Mouse (Mus musculus) midbrain, embryonic 12.5 days (tissue): ENCODE measurements around the gene Mrps21. TPM values are rescaled to one million over a fixed set of nuclear protein-coding genes. Genes with fewer than 3 reads are reported as not detected.
A peak's percentile ranks its signal among the peaks of the same experiment; 100 is the strongest.

ENCODE experiments used
- ATAC-seq: fragments of 200-750 bp; cut with Nextera tagmentation; 2 replicates; pipeline ENCODE4 v1.8.0; 2017; ENCODE audit warnings: low read depth, moderate TSS enrichment, moderate library complexity; ENCODE audit not compliant: low FRiP score
- H3K27ac ChIP-seq: fragments of 300-500 bp; sonication (generic); replicated peaks from 2 replicates; pipeline ENCODE4 v1.5.1; 2016; ENCODE audit warnings: mild to moderate bottlenecking
- H3K27me3 ChIP-seq: fragments of 300-500 bp; sonication (generic); 2 replicates; pipeline ENCODE4 v1.6.1; 2016; ENCODE audit warnings: mild to moderate bottlenecking
- H3K36me3 ChIP-seq: fragments of 300-500 bp; sonication (generic); 2 replicates; pipeline ENCODE4 v1.6.1; 2016
- H3K4me1 ChIP-seq: fragments of 300-500 bp; sonication (generic); 2 replicates; pipeline ENCODE4 v1.6.1; 2016
- H3K4me2 ChIP-seq: fragments of 300-500 bp; sonication (generic); replicated peaks from 2 replicates; pipeline ENCODE4 v1.6.1; 2016; ENCODE audit warnings: mild to moderate bottlenecking, moderate library complexity
- H3K4me3 ChIP-seq: fragments of 300-500 bp; sonication (generic); 2 replicates; pipeline ENCODE4 v1.5.1; 2016; ENCODE audit warnings: mild to moderate bottlenecking
- H3K9ac ChIP-seq: fragments of 300-500 bp; sonication (generic); replicated peaks from 2 replicates; pipeline ENCODE4 v1.6.1; 2016; ENCODE audit warnings: mild to moderate bottlenecking, moderate library complexity
- H3K9me3 ChIP-seq: fragments of 300-500 bp; sonication (generic); 2 replicates; pipeline ENCODE4 v1.6.1; 2016; ENCODE audit warnings: mild to moderate bottlenecking
- WGBS: fragments of 180-500 bp; shearing (Covaris S2); methylation state at CpG from one replicate; pipeline ENCODE4 v1.1.7; 2016; 5-methylcytosine and 5-hydroxymethylcytosine counted together
- polyA plus RNA-seq: library from polyadenylated mRNA; unstranded; fragments of >200 nt; fragmentation: Nextera tagmentation; extraction: Ambion mirVana; gene quantifications from 2 replicates; pipeline ENCODE4 v1.2.1, GENCODE M21; 2016

Mrps21 gene
- polyA plus RNA-seq, 1 experiment from 2014 or later: 341 TPM

DNA sequence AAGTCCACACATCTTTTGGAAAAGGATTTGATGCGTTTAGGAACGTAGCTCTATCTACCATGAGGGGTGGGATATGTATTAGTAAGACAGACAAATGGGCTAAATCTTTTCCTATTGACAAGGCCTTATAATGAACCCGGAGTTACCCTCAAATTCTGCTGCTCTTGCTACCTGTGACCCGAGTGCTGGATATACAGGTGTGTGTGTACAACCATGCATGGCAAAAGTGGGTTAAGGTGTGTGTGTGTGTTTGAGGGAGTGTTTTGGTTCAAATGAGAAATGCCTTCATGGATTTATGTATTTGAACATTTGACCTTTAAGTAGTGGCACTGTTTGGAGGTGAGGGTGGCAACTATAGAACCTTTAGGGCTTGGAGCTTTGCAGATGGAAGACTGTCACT is 42.3 kb downstream of the Mrps21 start:
- ATAC-seq: no peak
- H3K9me3 ChIP-seq: no peaks in the 10 kb centered on the region
- H3K4me2 ChIP-seq: no peak overlapping the region
- WGBS: 94% methylated on average over 4 of the region's 4 CpGs
- no peak overlapping the region for H3K27ac ChIP-seq
- peaks cover 62% of the 10 kb centered on the region for H3K36me3 ChIP-seq
- H3K4me3 ChIP-seq: no peak overlapping the region
- H3K4me1 ChIP-seq: no peaks in the 10 kb centered on the region
- no peak overlapping the region for H3K9ac ChIP-seq
- H3K27me3 ChIP-seq: no peaks in the 10 kb centered on the region

GRCm38 (mm10) chr3:95826275-95826674 is 45.0 kb downstream of the Mrps21 start:
- no peak for ATAC-seq
- no peak overlapping the region for H3K4me2 ChIP-seq
- WGBS: 72% methylated on average over 2 of the region's 2 CpGs
- no peak overlapping the region for H3K4me3 ChIP-seq
- no peak overlapping the region for H3K27ac ChIP-seq
- no peaks in the 10 kb centered on the region for H3K4me1 ChIP-seq
- H3K9ac ChIP-seq: no peak overlapping the region
- no peaks in the 10 kb centered on the region for H3K9me3 ChIP-seq
- no peaks in the 10 kb centered on the region for H3K27me3 ChIP-seq
- peaks cover 35% of the 10 kb centered on the region for H3K36me3 ChIP-seq

DNA sequence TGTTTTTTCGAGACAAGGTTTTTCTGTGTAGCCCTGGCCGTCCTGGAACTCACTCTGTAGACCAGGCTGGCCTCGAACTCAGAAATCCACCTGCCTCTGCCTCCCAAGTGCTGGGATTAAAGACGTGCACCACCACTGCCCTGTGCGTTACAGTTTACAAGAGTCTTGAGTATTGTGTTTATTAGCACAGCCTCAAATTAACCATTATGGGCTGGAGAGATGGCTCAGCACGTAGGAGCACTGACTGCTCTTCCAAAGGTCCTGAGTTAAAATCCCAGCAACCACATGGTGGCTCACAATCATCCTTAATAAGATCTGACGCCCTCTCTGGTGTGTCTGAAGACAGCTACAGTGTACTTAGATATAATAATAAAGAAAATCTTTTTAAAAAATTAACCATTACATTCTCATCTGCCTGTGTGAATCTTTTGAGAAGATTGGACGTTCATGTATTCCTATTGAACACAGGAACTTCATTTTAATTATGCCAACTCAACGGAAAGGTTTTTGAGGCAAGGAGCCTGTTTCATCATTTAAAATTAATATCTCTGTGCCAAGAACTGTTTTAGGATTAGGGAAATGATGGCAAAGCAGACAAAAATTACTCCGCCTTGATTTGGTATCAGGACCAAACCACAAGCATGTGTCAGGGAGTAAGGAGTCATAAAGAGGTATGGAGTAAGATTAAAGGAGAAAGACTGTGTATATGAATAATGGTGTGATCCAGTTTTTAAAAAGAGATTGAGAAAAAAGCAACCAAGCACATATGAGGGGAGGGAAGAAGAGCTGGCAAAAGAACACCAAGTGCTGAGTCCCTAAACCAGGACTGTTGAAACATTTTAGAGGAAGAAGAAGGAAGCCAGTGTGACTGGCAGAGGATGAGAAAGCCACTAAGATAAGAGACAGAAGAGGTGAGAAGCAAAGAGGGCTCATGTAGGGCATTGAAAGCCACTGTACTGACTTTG is 51.0 kb downstream of the Mrps21 start:
- 50% methylated on average over 10 of the region's 10 CpGs for WGBS
- H3K27me3 ChIP-seq: no peaks in the 10 kb centered on the region
- H3K9me3 ChIP-seq: no peaks in the 10 kb centered on the region
- no peaks in the 10 kb centered on the region for H3K36me3 ChIP-seq
- ATAC-seq: peak; percentile 2; the same call in 1 of the 2 replicates
- peak overlapping the region; percentile 68; the same call in 1 of the 2 replicates for H3K9ac ChIP-seq
- peak overlapping the region; percentile 57 for H3K4me3 ChIP-seq
- peak overlapping the region; percentile 99 for H3K27ac ChIP-seq
- peaks cover 14% of the 10 kb centered on the region for H3K4me1 ChIP-seq
- H3K4me2 ChIP-seq: peak overlapping the region; percentile 55

DNA sequence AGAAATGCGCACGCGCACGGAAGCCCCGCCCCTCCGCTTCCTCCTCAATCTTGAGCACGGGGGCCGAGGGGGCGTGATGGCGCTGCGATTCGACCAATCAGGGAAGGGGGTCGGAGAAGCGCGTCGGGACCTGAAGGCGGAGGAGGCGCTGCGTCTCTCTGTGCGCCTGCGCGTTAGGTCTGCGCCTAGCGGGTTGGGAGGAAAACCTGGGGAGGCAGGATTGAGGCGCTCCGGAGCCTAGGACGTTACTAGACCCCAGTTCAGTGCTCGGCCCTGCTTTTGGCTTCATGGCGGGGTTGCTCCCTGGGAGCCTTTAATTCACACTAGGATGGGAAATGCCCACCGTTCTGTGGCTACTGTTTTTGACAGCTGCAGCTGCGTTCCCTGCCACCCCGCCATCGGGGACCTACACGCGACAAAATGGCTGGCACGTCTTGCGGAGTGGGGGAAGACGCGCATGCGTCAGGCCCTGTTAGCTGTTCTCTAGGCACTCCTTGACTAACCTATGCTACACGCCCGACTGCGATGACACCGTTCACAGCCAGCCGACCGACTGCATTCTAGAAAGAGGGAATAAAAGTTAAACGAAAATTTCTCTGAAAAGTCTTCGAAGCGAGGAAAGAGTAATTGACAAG is 51.9 kb downstream of the Mrps21 start:
- peak overlapping the region; percentile 68 for H3K9ac ChIP-seq
- peak overlapping the region; percentile 55 for H3K4me2 ChIP-seq
- peak; percentile 95 for ATAC-seq
- under 1% methylated on average over 49 of the region's 49 CpGs for WGBS
- peak overlapping the region; percentile 57 for H3K4me3 ChIP-seq
- H3K4me1 ChIP-seq: peaks cover 14% of the 10 kb centered on the region
- no peaks in the 10 kb centered on the region for H3K36me3 ChIP-seq
- H3K27ac ChIP-seq: peak overlapping the region; percentile 99
- no peaks in the 10 kb centered on the region for H3K9me3 ChIP-seq
- no peaks in the 10 kb centered on the region for H3K27me3 ChIP-seq

GRCm38 (mm10) chr3:95818571-95819288 is 52.6 kb downstream of the Mrps21 start, which contains the start of gene Rprd2:
Gene Rprd2 (minus strand): TSS chr3:95818863.
- under 1% methylated on average over 59 of the region's 60 CpGs for WGBS
- ATAC-seq: peak; percentile 68
- H3K27me3 ChIP-seq: no peaks in the 10 kb centered on the region

GRCm38 (mm10) chr3:95818026-95818511 is 53.2 kb downstream of the Mrps21 start:
- ATAC-seq: no peak
- under 1% methylated on average over 21 of the region's 21 CpGs for WGBS
- peaks cover 14% of the 10 kb centered on the region for H3K4me1 ChIP-seq
- H3K4me2 ChIP-seq: peak overlapping the region; percentile 60
- H3K4me3 ChIP-seq: peak overlapping the region; percentile 84
- no peaks in the 10 kb centered on the region for H3K9me3 ChIP-seq
- H3K27ac ChIP-seq: peak overlapping the region; percentile 99
- H3K9ac ChIP-seq: peak overlapping the region; percentile 95
- H3K27me3 ChIP-seq: no peaks in the 10 kb centered on the region
- no peaks in the 10 kb centered on the region for H3K36me3 ChIP-seq

More at GRCm38 (mm10) chr3:95818571-95819288, 52.6 kb downstream of the Mrps21 start, which contains the start of gene Rprd2:
- Histone ChIP-seq H3K4me3 (peak within 1 kb of the TSS; percentile 84), H3K4me2 (peak within 1 kb of the TSS; percentile 60), H3K27ac (peak within 1 kb of the TSS; percentile 99), H3K36me3 (no peaks in the 10 kb centered on the region), H3K9ac (peak within 1 kb of the TSS; percentile 95), H3K9me3 (no peaks in the 10 kb centered on the region), H3K4me1 (peaks cover 14% of the 10 kb centered on the region)

GRCm38 (mm10) chr3:95816681-95817080 is 54.6 kb downstream of the Mrps21 start:
- Histone ChIP-seq H3K27me3 (no peaks in the 10 kb centered on the region), H3K36me3 (no peaks in the 10 kb centered on the region), H3K27ac (no peak overlapping the region), H3K9ac (no peak overlapping the region), H3K4me3 (no peak overlapping the region), H3K4me1 (peaks cover 14% of the 10 kb centered on the region), H3K9me3 (no peaks in the 10 kb centered on the region), H3K4me2 (peak overlapping the region; percentile 60)
- no peak for ATAC-seq
- WGBS: 91% methylated on average over 3 of the region's 3 CpGs

Other genes starting within 250 kb of the Mrps21 start
- 100 and 106 TPM in 2 replicates for gene Ensa, start 246.5 kb downstream of the Mrps21 start, polyA plus RNA-seq
- gene Mcl1, start 212.7 kb downstream of the Mrps21 start, polyA plus RNA-seq: 74.3 and 88.9 TPM in 2 replicates
- 1.3 and 1.5 TPM in 2 replicates for gene Adamtsl4, start 183.6 kb downstream of the Mrps21 start, polyA plus RNA-seq
- gene Ecm1, start 131.9 kb downstream of the Mrps21 start, polyA plus RNA-seq: 12.8 and 14.2 TPM in 2 replicates
- gene Tars2, start 111.3 kb downstream of the Mrps21 start, polyA plus RNA-seq: 50.5 and 52.3 TPM in 2 replicates
- gene Rprd2, start 52.7 kb downstream of the Mrps21 start, polyA plus RNA-seq: 29.2 and 29.4 TPM in 2 replicates
- 55.8 and 61.1 TPM in 2 replicates for gene Prpf3, start 15.6 kb downstream of the Mrps21 start, polyA plus RNA-seq
- 3.9 and 4.7 TPM in 2 replicates for gene Ciart, start 10.7 kb upstream of the Mrps21 start, polyA plus RNA-seq
- 10.2 and 12.4 TPM in 2 replicates for gene BC028528, start 20.5 kb upstream of the Mrps21 start, polyA plus RNA-seq
- 29.7 and 33.8 TPM in 2 replicates for gene Aph1a, start 22.4 kb upstream of the Mrps21 start, polyA plus RNA-seq
- 19.2 and 19.5 TPM in 2 replicates for gene Car14, start 33.2 kb upstream of the Mrps21 start, polyA plus RNA-seq
- gene Anp32e, start 57.7 kb upstream of the Mrps21 start, polyA plus RNA-seq: 328 and 374 TPM in 2 replicates
- 80.1 and 82.5 TPM in 2 replicates for gene Plekho1, start 124.5 kb upstream of the Mrps21 start, polyA plus RNA-seq
- gene Vps45, start 186.9 kb upstream of the Mrps21 start, polyA plus RNA-seq: 39.7 and 51.2 TPM in 2 replicates
- 16.2 and 19.1 TPM in 2 replicates for gene Otud7b, start 233.0 kb upstream of the Mrps21 start, polyA plus RNA-seq